Mouse (Mus musculus) right cerebral cortex, postnatal 25 days (tissue): ENCODE data around the gene Crygc.
"Not testable (repeated sequence)": the region's sequence is repeated elsewhere in the genome, so short reads cannot be mapped to it uniquely, and the experiment has no call there.

Experiments
- DNase-seq: peaks from one replicate; pipeline ENCODE4 v3.0.0; 2022

The Crygc gene

GRCm38 (mm10) chr1:65051696-65052095, 21.8 kb downstream of the Crygc start:
- no peak for DNase-seq

- not testable (repeated sequence) for DNase-seq
Observed at GRCm38 (mm10) chr1:65050952-65051351, 22.5 kb downstream of the Crygc start, which contains the start of gene Cryge. Cryge (minus strand) TSS chr1:65051149.

GRCm38 (mm10) chr1:65048781-65049180, 24.7 kb downstream of the Crygc start:
- DNase-seq = peak; percentile 35

- no peak for DNase-seq
Observed at GRCm38 (mm10) chr1:65046401-65047109, 26.9 kb downstream of the Crygc start.

- no peak for DNase-seq
Observed at GRCm38 (mm10) chr1:65043433-65043832, 30.1 kb downstream of the Crygc start.

- DNase-seq = no peak
Observed at GRCm38 (mm10) chr1:65041837-65042236, 31.7 kb downstream of the Crygc start.

GRCm38 (mm10) chr1:65040806-65041205, 32.7 kb downstream of the Crygc start:
- no peak for DNase-seq

- no peak for DNase-seq
Observed at GRCm38 (mm10) chr1:65039679-65040078, 33.8 kb downstream of the Crygc start.

GRCm38 (mm10) chr1:65037542-65037941, 35.9 kb downstream of the Crygc start:
- no peak for DNase-seq

GRCm38 (mm10) chr1:65035513-65035912, 38.0 kb downstream of the Crygc start:
- no peak for DNase-seq

- DNase-seq = no peak
Observed at GRCm38 (mm10) chr1:65032641-65033040, 40.8 kb downstream of the Crygc start, which contains the start of gene Akr1cl. Akr1cl (minus strand) TSS chr1:65032759.

GRCm38 (mm10) chr1:65028206-65028605, 45.3 kb downstream of the Crygc start:
- DNase-seq = no peak
